Mouse (Mus musculus): ENCODE measurements at regions not wholly inside any gene's neighbourhood (a gene's known extent, or its start where the extent isn't known, plus 50 kb on each side); places are given as distances from the start of the nearest gene placed in this dataset.

GRCm38 (mm10) chr9:84296456-84296855, 371.5 kb downstream of the Bckdhb start:
- no peak for DNase-seq

- DNase-seq = no peak
Measured at GRCm38 (mm10) chr9:84304398-84304797, 379.5 kb downstream of the Bckdhb start.

GRCm38 (mm10) chr9:84318811-84319210, 393.9 kb downstream of the Bckdhb start:
- no peak for DNase-seq

GRCm38 (mm10) chr9:84319338-84319737, 394.4 kb downstream of the Bckdhb start:
- no peak for DNase-seq

- no peak for DNase-seq
Measured at GRCm38 (mm10) chr9:84323145-84323544, 398.2 kb downstream of the Bckdhb start.

- no peak for DNase-seq
Measured at GRCm38 (mm10) chr9:84331083-84331602, 406.2 kb downstream of the Bckdhb start.

- DNase-seq = peak; percentile 66 to 80
Measured at GRCm38 (mm10) chr9:84343435-84344095, 418.6 kb downstream of the Bckdhb start.

- DNase-seq = no peak
Measured at GRCm38 (mm10) chr9:84350223-84350622, 425.3 kb downstream of the Bckdhb start.

- no peak for DNase-seq
Measured at GRCm38 (mm10) chr9:84354409-84354808, 429.5 kb downstream of the Bckdhb start.

GRCm38 (mm10) chr9:84356167-84356566, 431.2 kb downstream of the Bckdhb start:
- DNase-seq = no peak

- DNase-seq = no peak
Measured at GRCm38 (mm10) chr9:84359879-84360278, 434.9 kb downstream of the Bckdhb start.

- no peak for DNase-seq
Measured at GRCm38 (mm10) chr9:84360484-84360883, 435.5 kb downstream of the Bckdhb start.

GRCm38 (mm10) chr9:84363478-84363877, 438.5 kb downstream of the Bckdhb start:
- DNase-seq = no peak

- no peak for DNase-seq
Measured at GRCm38 (mm10) chr9:84369200-84369599, 444.3 kb downstream of the Bckdhb start.

- DNase-seq = no peak
Measured at GRCm38 (mm10) chr9:84370260-84370659, 445.3 kb downstream of the Bckdhb start.

GRCm38 (mm10) chr9:84375746-84376145, 450.8 kb downstream of the Bckdhb start:
- no peak for DNase-seq

GRCm38 (mm10) chr9:84376621-84377020, 451.7 kb downstream of the Bckdhb start:
- DNase-seq = no peak

- no peak for DNase-seq
Measured at GRCm38 (mm10) chr9:84381942-84382341, 457.0 kb downstream of the Bckdhb start.

GRCm38 (mm10) chr9:84389831-84390230, 464.9 kb downstream of the Bckdhb start:
- DNase-seq = no peak

GRCm38 (mm10) chr9:84394536-84395314, 469.8 kb downstream of the Bckdhb start:
- peak; percentile 10 to 23 for DNase-seq

- DNase-seq = no peak
Measured at GRCm38 (mm10) chr9:84399481-84399880, 474.5 kb downstream of the Bckdhb start.

- DNase-seq = no peak
Measured at GRCm38 (mm10) chr9:84408260-84409203, 483.6 kb downstream of the Bckdhb start.
